Mouse (Mus musculus) midbrain, embryonic 16.5 days (tissue): ENCODE data around the gene Map3k4. TPM values are rescaled to one million over a fixed set of nuclear protein-coding genes. Genes with fewer than 3 reads are reported as not detected.
"Not testable (repeated sequence)": the region's sequence is repeated elsewhere in the genome, so short reads cannot be mapped to it uniquely, and the experiment has no call there.

ENCODE experiments used
- ATAC-seq: fragments of 200-750 bp; cut with Nextera tagmentation; 2 replicates; pipeline ENCODE4 v1.8.0; 2017; ENCODE audit warnings: moderate TSS enrichment
- H3K27ac ChIP-seq: fragments of 300-500 bp; sonication (generic); 2 replicates; pipeline ENCODE4 v1.5.1; 2014; ENCODE audit warnings: mild to moderate bottlenecking, low read length, mixed read lengths
- H3K27me3 ChIP-seq: fragments of 300-500 bp; sonication (generic); 2 replicates; pipeline ENCODE4 v1.6.1; 2014; ENCODE audit warnings: low read depth, low read length, mixed read lengths; ENCODE audit not compliant: control insufficient read depth, insufficient read depth
- H3K36me3 ChIP-seq: fragments of 300-500 bp; sonication (generic); 2 replicates; pipeline ENCODE4 v1.6.1; 2014; ENCODE audit warnings: mild to moderate bottlenecking, low read length, moderate library complexity, mixed read lengths; ENCODE audit not compliant: control insufficient read depth, insufficient read depth
- H3K4me1 ChIP-seq: fragments of 300-500 bp; sonication (generic); 2 replicates; pipeline ENCODE4 v1.6.1; 2014; ENCODE audit warnings: mild to moderate bottlenecking, low read length, mixed read lengths; ENCODE audit not compliant: control insufficient read depth, insufficient read depth
- H3K4me2 ChIP-seq: fragments of 300-500 bp; sonication (generic); 2 replicates; pipeline ENCODE4 v1.6.1; 2014; ENCODE audit warnings: mild to moderate bottlenecking, low read length, mixed read lengths
- H3K4me3 ChIP-seq: fragments of 300-500 bp; sonication (generic); 2 replicates; pipeline ENCODE4 v1.5.1; 2014; ENCODE audit warnings: low read depth, mild to moderate bottlenecking, low read length, moderate library complexity, mixed read lengths
- H3K9ac ChIP-seq: fragments of 300-500 bp; sonication (generic); 2 replicates; pipeline ENCODE4 v1.6.1; 2014; ENCODE audit warnings: low read depth, low read length, mixed read lengths
- H3K9me3 ChIP-seq: fragments of 300-500 bp; sonication (generic); replicated peaks from 2 replicates; pipeline ENCODE4 v1.6.1; 2014; ENCODE audit warnings: mild to moderate bottlenecking, low read length, mixed read lengths; ENCODE audit not compliant: control insufficient read depth, poor library complexity, severe bottlenecking
- WGBS: fragments of 180-500 bp; shearing (Covaris S2); extraction: QIAGEN DNeasy Blood & Tissue Kit; methylation state at CpG from one replicate; pipeline ENCODE4 v1.1.7; 2014; 5-methylcytosine and 5-hydroxymethylcytosine counted together
- polyA plus RNA-seq: library from polyadenylated mRNA; unstranded; fragments of >200 nt; fragmentation: Nextera tagmentation; extraction: Ambion mirVana; gene quantifications from 2 replicates; pipeline ENCODE4 v1.2.1, GENCODE M21; 2015

The Map3k4 gene
- polyA plus RNA-seq, 1 experiment from 2014 or later, result 31.3 TPM

DNA sequence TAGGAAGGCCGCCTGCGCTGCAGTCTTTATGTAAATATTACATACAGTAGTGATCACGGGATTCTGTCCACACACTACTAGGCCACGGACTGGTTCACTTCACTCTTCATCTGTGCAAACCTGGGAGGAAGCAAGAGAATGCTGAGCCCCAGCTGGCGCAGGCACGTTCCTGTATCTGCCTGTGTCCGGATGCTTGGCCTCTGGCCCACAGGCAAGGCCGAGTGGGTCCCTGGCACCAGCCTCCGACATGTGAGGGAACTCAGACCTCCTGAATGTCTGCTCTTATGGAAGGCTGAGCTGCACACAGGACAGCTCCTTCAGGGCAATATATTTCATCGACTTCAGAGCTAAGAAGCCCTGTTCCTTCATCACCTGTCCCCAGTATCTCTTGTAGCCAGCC, 90.6 kb downstream of the Map3k4 start:
- H3K9ac ChIP-seq, result no peak overlapping the region
- H3K27me3 ChIP-seq, result no peaks in the 10 kb centered on the region
- H3K9me3 ChIP-seq, result no peaks in the 10 kb centered on the region
- WGBS, result 90% methylated on average over 10 of the region's 10 CpGs
- H3K36me3 ChIP-seq, result peaks cover 21% of the 10 kb centered on the region
- no peak overlapping the region for H3K4me3 ChIP-seq
- no peak for ATAC-seq
- no peak overlapping the region for H3K27ac ChIP-seq
- H3K4me1 ChIP-seq, result peaks cover 4% of the 10 kb centered on the region
- no peak overlapping the region for H3K4me2 ChIP-seq

DNA sequence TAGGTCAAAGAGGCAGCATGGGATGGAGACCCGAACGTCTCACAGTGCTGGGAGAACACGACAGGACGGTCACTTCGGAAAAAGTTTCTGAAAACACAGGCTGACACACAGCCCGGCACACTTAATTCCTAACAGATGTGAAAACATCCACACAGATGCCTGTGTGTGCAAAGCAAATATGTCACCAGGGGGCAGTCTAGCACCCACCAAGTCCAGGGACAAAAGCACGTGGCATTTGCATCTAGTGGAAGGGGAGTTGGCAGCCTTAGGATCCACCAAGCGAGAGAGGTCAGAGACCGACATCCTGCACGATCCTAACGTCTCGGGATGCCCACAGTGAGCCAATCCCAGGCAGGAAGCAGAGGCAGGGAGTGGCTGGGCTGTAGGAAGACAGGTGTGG, 92.0 kb downstream of the Map3k4 start:
- H3K4me2 ChIP-seq, result no peak overlapping the region
- no peaks in the 10 kb centered on the region for H3K27me3 ChIP-seq
- WGBS, result 64% methylated on average over 12 of the region's 12 CpGs
- no peak overlapping the region for H3K27ac ChIP-seq
- H3K4me3 ChIP-seq, result no peak overlapping the region
- H3K4me1 ChIP-seq, result peaks cover 4% of the 10 kb centered on the region
- H3K9me3 ChIP-seq, result no peaks in the 10 kb centered on the region
- H3K36me3 ChIP-seq, result peaks cover 22% of the 10 kb centered on the region
- ATAC-seq, result no peak
- H3K9ac ChIP-seq, result no peak overlapping the region

DNA sequence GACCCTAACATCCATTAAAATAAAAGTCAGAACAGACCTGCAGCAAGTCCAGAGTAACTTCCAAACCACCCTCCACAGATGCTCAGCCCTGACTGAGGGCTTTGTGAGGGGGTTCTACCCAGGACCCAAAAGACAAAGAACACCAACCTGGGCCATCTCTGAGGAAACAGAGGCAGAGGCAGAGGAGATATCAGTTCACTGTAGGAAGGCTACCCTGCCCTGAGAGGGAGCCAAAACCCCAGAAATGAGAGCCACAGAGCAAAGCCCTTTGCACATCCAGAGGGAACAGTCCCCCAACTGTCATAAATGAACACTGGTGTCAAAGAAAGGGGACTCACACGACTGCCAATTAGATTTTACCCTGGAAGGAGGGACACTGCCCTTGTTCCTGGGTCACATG, 93.4 kb downstream of the Map3k4 start:
- Histone ChIP-seq H3K4me3 (no peak overlapping the region), H3K4me2 (no peak overlapping the region), H3K4me1 (peaks cover 4% of the 10 kb centered on the region), H3K9ac (no peak overlapping the region), H3K27ac (no peak overlapping the region), H3K27me3 (no peaks in the 10 kb centered on the region), H3K9me3 (no peaks in the 10 kb centered on the region), H3K36me3 (peaks cover 18% of the 10 kb centered on the region)
- ATAC-seq, result no peak
- WGBS, result 55% methylated on average over 1 of the region's 1 CpGs

GRCm38 (mm10) chr17:12224551-12224950, 94.0 kb downstream of the Map3k4 start:
- not testable (repeated sequence) for H3K4me2 ChIP-seq, ATAC-seq, H3K9me3 ChIP-seq, H3K27ac ChIP-seq, H3K4me3 ChIP-seq, H3K4me1 ChIP-seq, H3K27me3 ChIP-seq, H3K9ac ChIP-seq
- H3K36me3 ChIP-seq, result peaks cover 16% of the 10 kb centered on the region
- 82% methylated on average over 5 of the region's 7 CpGs for WGBS

- no peak for ATAC-seq
- Histone ChIP-seq H3K9me3 (no peaks in the 10 kb centered on the region), H3K9ac (no peak overlapping the region), H3K27ac (no peak overlapping the region), H3K27me3 (no peaks in the 10 kb centered on the region), H3K4me2 (no peak overlapping the region), H3K4me1 (peaks cover 4% of the 10 kb centered on the region), H3K36me3 (peaks cover 13% of the 10 kb centered on the region), H3K4me3 (no peak overlapping the region)
- WGBS, result 86% methylated on average over 8 of the region's 9 CpGs
Observed at GRCm38 (mm10) chr17:12224145-12224544, 94.5 kb downstream of the Map3k4 start.

DNA sequence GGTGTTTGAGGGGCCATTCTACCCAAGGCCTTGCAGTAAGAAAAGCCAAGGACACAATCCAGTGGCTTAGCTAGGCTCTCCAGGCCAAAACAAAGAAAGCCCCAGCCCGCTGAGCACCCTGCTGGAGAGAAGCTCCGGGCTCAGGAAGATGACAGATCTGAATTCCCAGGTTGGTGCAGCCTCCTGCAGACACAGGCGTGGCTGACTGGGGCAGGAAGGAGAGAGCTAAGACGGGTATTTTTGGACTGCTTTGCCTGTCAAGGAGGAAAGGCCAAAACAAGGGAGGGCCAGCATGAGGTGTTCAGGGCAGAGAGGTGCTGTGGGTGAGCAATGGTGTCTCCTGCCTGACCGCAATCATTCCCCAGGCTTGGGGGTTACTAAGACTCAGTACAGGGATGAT, 94.9 kb downstream of the Map3k4 start:
- H3K4me1 ChIP-seq, result peaks cover 4% of the 10 kb centered on the region
- H3K27ac ChIP-seq, result no peak overlapping the region
- WGBS, result 34% methylated on average over 5 of the region's 5 CpGs
- H3K4me3 ChIP-seq, result no peak overlapping the region
- H3K9me3 ChIP-seq, result no peaks in the 10 kb centered on the region
- ATAC-seq, result no peak
- no peaks in the 10 kb centered on the region for H3K27me3 ChIP-seq
- H3K9ac ChIP-seq, result 0 out of 2 replicates have a peak overlapping the region, but pooled peaks have one; percentile 10
- no peak overlapping the region for H3K4me2 ChIP-seq
- peaks cover 12% of the 10 kb centered on the region for H3K36me3 ChIP-seq

- ATAC-seq, result no peak
- no peak overlapping the region for H3K27ac ChIP-seq
- peaks cover 11% of the 10 kb centered on the region for H3K36me3 ChIP-seq
- WGBS, result 78% methylated on average over 6 of the region's 6 CpGs
- no peak overlapping the region for H3K9ac ChIP-seq
- H3K4me1 ChIP-seq, result peaks cover 4% of the 10 kb centered on the region
- H3K4me2 ChIP-seq, result no peak overlapping the region
- no peaks in the 10 kb centered on the region for H3K9me3 ChIP-seq
- H3K4me3 ChIP-seq, result no peak overlapping the region
- H3K27me3 ChIP-seq, result no peaks in the 10 kb centered on the region
Observed at GRCm38 (mm10) chr17:12221926-12222325, 96.7 kb downstream of the Map3k4 start.

- WGBS, result 81% methylated on average over 6 of the region's 6 CpGs
- ATAC-seq, result no peak
- no peak overlapping the region for H3K4me2 ChIP-seq
- H3K4me3 ChIP-seq, result no peak overlapping the region
- no peaks in the 10 kb centered on the region for H3K27me3 ChIP-seq
- H3K4me1 ChIP-seq, result no peaks in the 10 kb centered on the region
- no peak overlapping the region for H3K9ac ChIP-seq
- no peaks in the 10 kb centered on the region for H3K9me3 ChIP-seq
- peaks cover 18% of the 10 kb centered on the region; the same call in 1 of the 2 replicates for H3K36me3 ChIP-seq
- H3K27ac ChIP-seq, result no peak overlapping the region
Observed at GRCm38 (mm10) chr17:12216224-12216623, 102.4 kb downstream of the Map3k4 start.

DNA sequence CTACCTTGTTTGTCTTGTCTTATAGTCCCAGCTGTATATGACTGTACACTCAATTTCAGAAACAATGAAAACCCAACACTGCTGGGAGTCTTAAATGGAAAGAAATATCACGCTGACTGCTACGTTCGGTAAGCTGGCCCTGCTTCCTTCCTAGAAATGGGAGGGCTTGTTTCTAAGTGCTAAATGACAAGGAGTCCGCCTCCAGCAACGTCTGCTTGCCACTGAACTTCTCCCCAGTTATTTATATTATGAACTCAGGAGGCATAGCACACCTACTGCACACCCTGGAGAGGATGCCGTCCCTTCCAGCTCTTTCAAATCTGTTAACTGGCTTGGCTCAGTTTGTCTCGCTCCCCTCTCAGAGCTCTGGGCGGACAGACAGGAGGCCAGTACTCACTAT, 105.2 kb downstream of the Map3k4 start:
- Histone ChIP-seq H3K27me3 (no peaks in the 10 kb centered on the region), H3K9me3 (no peaks in the 10 kb centered on the region), H3K4me3 (no peak overlapping the region), H3K4me1 (no peaks in the 10 kb centered on the region), H3K9ac (no peak overlapping the region), H3K27ac (no peak overlapping the region), H3K4me2 (no peak overlapping the region), H3K36me3 (peaks cover 18% of the 10 kb centered on the region; the same call in 1 of the 2 replicates)
- no peak for ATAC-seq
- WGBS, result 91% methylated on average over 8 of the region's 8 CpGs
